Mouse (Mus musculus) bone marrow macrophage, adult 2 months (primary cell): Measurements from ENCODE around the gene Erap1. TPM values are rescaled to one million over a fixed set of nuclear protein-coding genes. Genes with fewer than 3 reads are reported as not detected.

Experiments
- H3K27ac ChIP-seq: 2 replicates; pipeline ENCODE4 v1.5.1; 2012; ENCODE audit warnings: low read depth, low read length; ENCODE audit not compliant: insufficient read depth
- H3K4me1 ChIP-seq: 2 replicates; pipeline ENCODE4 v1.6.1; 2012; ENCODE audit warnings: low read length; ENCODE audit not compliant: control insufficient read depth, insufficient read depth
- H3K4me3 ChIP-seq: 2 replicates; pipeline ENCODE4 v1.5.1; 2012; ENCODE audit warnings: mild to moderate bottlenecking, low read length, moderate library complexity; ENCODE audit not compliant: insufficient read depth
- CTCF ChIP-seq: IDR thresholded peaks from 2 replicates; pipeline ENCODE4 v1.5.1; 2012; ENCODE audit warnings: low read depth, mild to moderate bottlenecking, low read length, moderate library complexity
- POLR2A ChIP-seq: IDR thresholded peaks from 2 replicates; pipeline ENCODE4 v1.6.1; 2012; ENCODE audit warnings: mild to moderate bottlenecking, low read depth, low read length, borderline replicate concordance
- polyA plus RNA-seq: library from polyadenylated mRNA; stranded (reverse); fragments of >200 nt; gene quantifications from 2 replicates; pipeline ENCODE4 v1.2.4, GENCODE M21; 2012; ENCODE audit not compliant: missing spikeins, insufficient read depth, insufficient read length

The Erap1 gene
- polyA plus RNA-seq, 1 experiment = 68.5 TPM

DNA sequence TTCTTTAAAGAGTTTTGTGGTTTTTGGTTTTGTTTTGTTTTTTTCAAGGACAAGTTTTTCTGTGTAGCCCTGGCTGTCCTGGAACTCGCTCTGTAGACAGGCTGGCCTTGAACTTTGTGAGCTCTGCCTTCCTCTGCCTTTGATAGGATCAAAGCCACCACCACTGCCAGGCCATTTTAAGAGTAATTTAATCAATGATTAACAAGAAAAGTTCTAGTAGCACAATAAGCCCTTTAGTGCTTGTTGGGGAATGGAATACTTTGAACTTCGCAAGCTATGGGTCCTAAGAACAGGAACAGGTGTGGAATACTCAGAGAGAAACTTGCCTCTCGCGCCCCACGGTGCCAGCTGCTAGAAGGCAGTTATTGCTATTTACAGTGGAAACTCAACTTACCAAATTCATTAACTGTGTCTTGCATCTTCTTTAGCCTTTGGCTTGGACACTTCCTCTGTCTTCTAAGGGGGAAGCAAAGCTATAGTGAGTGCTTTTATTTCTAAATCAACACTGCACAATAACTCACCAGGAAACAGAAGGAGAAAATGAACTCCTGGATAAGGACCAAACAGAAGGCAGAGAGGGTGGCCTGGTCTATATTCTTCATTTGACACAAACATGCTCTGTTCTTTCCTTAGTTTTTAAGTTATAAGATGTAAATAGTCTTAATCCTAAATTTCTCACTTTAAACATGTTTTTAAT, 56.3 kb downstream of the Erap1 start:
- H3K27ac ChIP-seq = no peak overlapping the region
- H3K4me3 ChIP-seq = no peak overlapping the region
- TF ChIP-seq POLR2A (no peak), CTCF (no peak)
- no peaks in the 10 kb centered on the region for H3K4me1 ChIP-seq

DNA sequence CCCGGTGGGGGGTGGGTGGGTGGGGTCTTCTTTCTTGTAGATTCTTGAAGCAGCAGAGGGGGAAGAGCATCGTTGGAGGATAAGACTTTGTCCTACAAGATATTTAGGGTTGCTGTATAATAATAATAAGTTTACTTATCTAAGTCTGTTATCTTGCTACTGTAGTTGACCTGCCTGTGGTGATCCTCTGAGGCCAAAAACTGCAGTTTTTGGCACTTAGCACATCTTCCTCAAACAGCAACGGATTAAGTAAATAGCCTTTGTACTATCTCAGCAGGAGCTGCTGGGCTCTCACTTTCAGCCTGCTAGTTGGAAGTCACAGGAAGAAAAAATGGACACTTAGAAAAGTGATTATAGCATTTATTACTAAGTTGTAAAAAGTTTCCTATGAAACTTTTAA, 56.9 kb downstream of the Erap1 start:
- Histone ChIP-seq H3K4me1 (no peaks in the 10 kb centered on the region), H3K27ac (no peak overlapping the region), H3K4me3 (no peak overlapping the region)
- TF ChIP-seq POLR2A = no peak
- no peak for TF ChIP-seq CTCF

DNA sequence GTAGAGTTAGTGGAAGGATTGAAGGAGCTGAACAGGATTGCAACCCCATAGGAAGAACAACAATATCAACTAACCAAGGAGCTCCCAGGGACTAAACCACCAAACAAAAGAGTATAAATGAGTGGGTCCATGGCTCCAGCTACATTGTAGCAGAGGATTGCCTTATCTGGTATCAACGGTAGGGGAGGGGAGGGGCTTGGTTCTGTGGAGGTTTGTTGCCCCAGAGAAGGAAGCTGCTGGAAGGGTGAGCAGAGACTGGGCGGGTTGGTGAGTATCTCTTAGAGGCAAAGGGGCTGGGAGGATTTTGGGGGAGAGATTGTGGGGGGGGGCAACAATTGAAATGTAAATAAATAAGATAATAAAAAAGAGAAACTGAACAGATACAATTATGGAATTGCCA, 79.6 kb downstream of the Erap1 start:
- TF ChIP-seq CTCF (no peak), POLR2A (no peak)
- Histone ChIP-seq H3K4me3 (no peak overlapping the region), H3K27ac (no peak overlapping the region), H3K4me1 (no peaks in the 10 kb centered on the region)

DNA sequence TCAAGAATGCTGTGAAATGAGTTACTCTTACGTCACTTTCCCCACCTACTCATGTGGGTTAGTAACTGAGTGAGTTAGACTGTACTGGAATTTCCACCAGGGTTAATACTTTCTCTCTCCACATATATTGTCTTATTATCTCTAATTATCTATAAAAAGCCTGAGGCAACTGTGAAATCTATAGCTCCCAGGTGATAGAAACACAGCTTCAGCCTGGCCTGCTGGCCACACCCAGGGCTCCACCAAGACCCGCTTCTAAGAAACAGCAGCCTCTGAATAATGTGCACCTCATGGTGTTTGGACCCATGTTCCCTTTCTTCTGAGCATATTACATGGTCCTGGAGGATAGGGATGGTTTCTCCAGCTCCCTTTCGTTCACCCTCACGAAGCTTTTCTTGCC, 94.4 kb downstream of the Erap1 start:
- TF ChIP-seq POLR2A (no peak), CTCF (no peak)
- Histone ChIP-seq H3K4me3 (no peak overlapping the region), H3K4me1 (no peaks in the 10 kb centered on the region), H3K27ac (no peak overlapping the region)

DNA sequence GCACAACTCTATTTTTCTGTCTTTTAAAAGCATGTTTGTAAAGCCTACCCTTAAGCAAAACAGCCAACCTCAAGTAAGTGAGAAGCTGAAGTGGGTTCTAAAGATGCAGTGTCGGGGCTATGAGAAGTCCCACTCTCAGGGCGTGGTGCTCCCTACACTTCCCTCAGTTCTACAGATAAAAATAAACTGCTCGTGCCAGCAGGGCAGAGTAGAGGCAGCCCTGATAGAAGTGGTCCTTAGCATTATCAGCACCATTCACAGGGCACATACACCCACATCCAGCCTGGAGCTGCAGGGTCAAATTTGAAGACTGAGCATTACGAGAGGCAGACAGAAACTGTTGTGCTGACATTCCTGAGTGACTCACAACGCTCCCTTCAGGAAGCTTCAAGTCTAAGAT, 96.5 kb downstream of the Erap1 start:
- no peak overlapping the region for H3K4me3 ChIP-seq
- H3K4me1 ChIP-seq = no peaks in the 10 kb centered on the region
- H3K27ac ChIP-seq = no peak overlapping the region
- TF ChIP-seq POLR2A = no peak

DNA sequence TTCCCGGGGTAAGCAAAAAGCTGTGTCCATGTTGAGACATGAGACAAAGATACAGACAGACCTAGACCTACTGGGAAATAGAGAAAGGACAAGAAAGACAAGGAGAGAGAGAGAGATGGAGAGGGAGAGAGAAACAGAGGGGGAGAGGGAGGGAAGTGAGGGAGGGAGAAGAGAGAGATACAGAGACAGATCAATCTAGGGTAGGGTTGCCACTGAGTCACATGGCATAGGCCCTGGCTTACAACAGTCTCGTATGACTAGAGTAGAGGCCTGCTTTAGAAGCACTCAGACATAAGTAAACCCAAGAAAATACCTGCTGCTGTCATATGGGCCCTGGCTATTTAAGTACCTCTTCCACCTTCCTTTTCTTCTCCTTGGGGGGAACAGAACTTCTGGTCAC, 97.0 kb downstream of the Erap1 start:
- H3K4me3 ChIP-seq = no peak overlapping the region
- no peak for TF ChIP-seq CTCF
- no peak for TF ChIP-seq POLR2A
- H3K27ac ChIP-seq = no peak overlapping the region
- H3K4me1 ChIP-seq = no peaks in the 10 kb centered on the region

Other genes with a start within 250 kb of the Erap1 start
- 1.6 and 1.9 TPM in 2 replicates for gene Zfp72, start 248.7 kb upstream of the Erap1 start, polyA plus RNA-seq
- gene Ftl1-ps1, start 239.9 kb upstream of the Erap1 start, polyA plus RNA-seq = 1,981 and 2,080 TPM in 2 replicates
- gene Zfp825, start 145.6 kb upstream of the Erap1 start, polyA plus RNA-seq = 15.2 and 17.6 TPM in 2 replicates
- gene Cast, start 169.2 kb downstream of the Erap1 start, polyA plus RNA-seq = 110 and 133 TPM in 2 replicates